Mouse (Mus musculus): ENCODE data around the gene Gm5741. TPM values are rescaled to one million over a fixed set of nuclear protein-coding genes. Genes with fewer than 3 reads are reported as not detected.

The Gm5741 gene
- polyA plus RNA-seq, 2 experiments: 0.74 to 0.99 TPM

GRCm38 (mm10) chr8:85032622-85033311 is 35.0 kb downstream of the Gm5741 start:
- H3K36me3 ChIP-seq (ENCODE audit: control insufficient read depth, insufficient read depth, low read length): peaks cover 48% of the 10 kb centered on the region

GRCm38 (mm10) chr8:85029271-85029670 is 38.5 kb downstream of the Gm5741 start:
- H3K9ac ChIP-seq (ENCODE audit: low read depth, low read length, severe bottlenecking): no peak overlapping the region
- peaks cover 48% of the 10 kb centered on the region for H3K36me3 ChIP-seq (ENCODE audit: control insufficient read depth, insufficient read depth, low read length)
- H3K4me1 ChIP-seq (ENCODE audit: control insufficient read depth, insufficient read depth, low read length): peaks cover 26% of the 10 kb centered on the region
- H3K4me2 ChIP-seq (replicated peaks; ENCODE audit: low read depth, low read length, severe bottlenecking): no peak overlapping the region
- H3K27me3 ChIP-seq (ENCODE audit: control insufficient read depth, insufficient read depth, low read length): no peaks in the 10 kb centered on the region
- TF ChIP-seq POLR2A (IDR thresholded peaks at IDR 0.05; ENCODE audit: borderline replicate concordance, extremely low read depth, insufficient read depth, insufficient read length): no peak
- ATAC-seq (ENCODE audit: low FRiP score, low read depth) (no peak), DNase-seq (ENCODE audit: low spot score) (no peak)
- no peak overlapping the region; the same call in 1 of the 2 replicates for H3K4me3 ChIP-seq (replicated peaks; ENCODE audit: low read length)
- H3K9me3 ChIP-seq (ENCODE audit: control insufficient read depth, low read length): no peaks in the 10 kb centered on the region
- no peak overlapping the region for H3K27ac ChIP-seq (replicated peaks; ENCODE audit: low read depth, low read length)
- WGBS: 88% methylated on average over 14 of the region's 14 CpGs

More at GRCm38 (mm10) chr8:85032622-85033311, 35.0 kb downstream of the Gm5741 start:
- Histone ChIP-seq H3K9me3 (ENCODE audit: control insufficient read depth, low read length) (no peaks in the 10 kb centered on the region), H3K27ac (replicated peaks; ENCODE audit: low read depth, low read length) (no peak overlapping the region), H3K9ac (ENCODE audit: low read depth, low read length, severe bottlenecking) (no peak overlapping the region), H3K4me3 (replicated peaks; ENCODE audit: low read length) (no peak overlapping the region), H3K4me1 (ENCODE audit: control insufficient read depth, insufficient read depth, low read length) (peaks cover 19% of the 10 kb centered on the region), H3K27me3 (ENCODE audit: control insufficient read depth, insufficient read depth, low read length) (no peaks in the 10 kb centered on the region), H3K4me2 (replicated peaks; ENCODE audit: low read depth, low read length, severe bottlenecking) (no peak overlapping the region)
- TF ChIP-seq POLR2A (IDR thresholded peaks at IDR 0.05; ENCODE audit: borderline replicate concordance, extremely low read depth, insufficient read depth, insufficient read length): no peak
- DNase-seq (ENCODE audit: low spot score) (no peak), ATAC-seq (ENCODE audit: low FRiP score, low read depth) (no peak)
- WGBS: 83% methylated on average over 4 of the region's 4 CpGs

GRCm38 (mm10) chr8:85027922-85028321 is 39.9 kb downstream of the Gm5741 start:
- TF ChIP-seq POLR2A (IDR thresholded peaks at IDR 0.05; ENCODE audit: borderline replicate concordance, extremely low read depth, insufficient read depth, insufficient read length): no peak
- no peaks in the 10 kb centered on the region for H3K27me3 ChIP-seq (ENCODE audit: control insufficient read depth, insufficient read depth, low read length)
- peak overlapping the region; percentile 100 for H3K4me3 ChIP-seq (replicated peaks; ENCODE audit: low read length)
- H3K4me2 ChIP-seq (replicated peaks; ENCODE audit: low read depth, low read length, severe bottlenecking): peak overlapping the region; percentile 89
- ATAC-seq (ENCODE audit: low FRiP score, low read depth): no peak
- peak overlapping the region; percentile 97 for H3K9ac ChIP-seq (ENCODE audit: low read depth, low read length, severe bottlenecking)
- H3K27ac ChIP-seq (replicated peaks; ENCODE audit: low read depth, low read length): no peak overlapping the region
- H3K36me3 ChIP-seq (ENCODE audit: control insufficient read depth, insufficient read depth, low read length): peaks cover 48% of the 10 kb centered on the region
- WGBS: 23% methylated on average over 2 of the region's 2 CpGs
- H3K9me3 ChIP-seq (ENCODE audit: control insufficient read depth, low read length): no peaks in the 10 kb centered on the region
- DNase-seq (ENCODE audit: low spot score): no peak
- peaks cover 30% of the 10 kb centered on the region for H3K4me1 ChIP-seq (ENCODE audit: control insufficient read depth, insufficient read depth, low read length)

GRCm38 (mm10) chr8:85027516-85027855 is 40.3 kb downstream of the Gm5741 start:
- no peak for DNase-seq (ENCODE audit: low spot score)
- H3K4me3 ChIP-seq (replicated peaks; ENCODE audit: low read length): peak overlapping the region; percentile 100
- peak overlapping the region; percentile 88 for H3K27ac ChIP-seq (replicated peaks; ENCODE audit: low read depth, low read length)
- 1% methylated on average over 13 of the region's 13 CpGs for WGBS
- H3K4me1 ChIP-seq (ENCODE audit: control insufficient read depth, insufficient read depth, low read length): peaks cover 30% of the 10 kb centered on the region
- no peaks in the 10 kb centered on the region for H3K27me3 ChIP-seq (ENCODE audit: control insufficient read depth, insufficient read depth, low read length)
- peak overlapping the region; percentile 89 for H3K4me2 ChIP-seq (replicated peaks; ENCODE audit: low read depth, low read length, severe bottlenecking)
- peak overlapping the region; percentile 97 for H3K9ac ChIP-seq (ENCODE audit: low read depth, low read length, severe bottlenecking)
- peaks cover 47% of the 10 kb centered on the region for H3K36me3 ChIP-seq (ENCODE audit: control insufficient read depth, insufficient read depth, low read length)
- no peaks in the 10 kb centered on the region for H3K9me3 ChIP-seq (ENCODE audit: control insufficient read depth, low read length)
- no peak for TF ChIP-seq POLR2A (IDR thresholded peaks at IDR 0.05; ENCODE audit: borderline replicate concordance, extremely low read depth, insufficient read depth, insufficient read length)
- no peak for ATAC-seq (ENCODE audit: low FRiP score, low read depth)

GRCm38 (mm10) chr8:85026670-85027515 is 40.9 kb downstream of the Gm5741 start, which contains the start of gene Trir:
Trir (plus strand) TSS chr8:85026823.
- peak within 1 kb of the TSS; percentile 97 for H3K9ac ChIP-seq (ENCODE audit: low read depth, low read length, severe bottlenecking)
- TF ChIP-seq POLR2A (IDR thresholded peaks at IDR 0.05; ENCODE audit: borderline replicate concordance, extremely low read depth, insufficient read depth, insufficient read length): peak; percentile 94; the same call in 1 of the 2 replicates
- no peaks in the 10 kb centered on the region for H3K9me3 ChIP-seq (ENCODE audit: control insufficient read depth, low read length)
- peaks cover 46% of the 10 kb centered on the region for H3K36me3 ChIP-seq (ENCODE audit: control insufficient read depth, insufficient read depth, low read length)
- DNase-seq (ENCODE audit: low spot score): peak; percentile 98
- H3K4me3 ChIP-seq (replicated peaks; ENCODE audit: low read length): peak within 1 kb of the TSS; percentile 100
- ATAC-seq (ENCODE audit: low FRiP score, low read depth): peak; percentile 84
- WGBS: 0% methylated on average over 49 of the region's 75 CpGs
- H3K4me1 ChIP-seq (ENCODE audit: control insufficient read depth, insufficient read depth, low read length): peaks cover 30% of the 10 kb centered on the region
- peak within 1 kb of the TSS; percentile 88 for H3K27ac ChIP-seq (replicated peaks; ENCODE audit: low read depth, low read length)
- peak within 1 kb of the TSS; percentile 89 for H3K4me2 ChIP-seq (replicated peaks; ENCODE audit: low read depth, low read length, severe bottlenecking)
- no peaks in the 10 kb centered on the region for H3K27me3 ChIP-seq (ENCODE audit: control insufficient read depth, insufficient read depth, low read length)

Measured in limb, embryonic 14.5 days (tissue).